Mouse (Mus musculus) thymus, adult 2 months (tissue): ENCODE measurements around the gene Rae1.

ENCODE experiments used
- CTCF ChIP-seq: fragments of 200-500 bp; IDR thresholded peaks from 2 replicates; pipeline ENCODE4 v1.5.1; 2012; ENCODE audit warnings: mild to moderate bottlenecking, control low read depth, low read length, moderate library complexity, borderline replicate concordance; ENCODE audit not compliant: control insufficient read depth, poor library complexity, insufficient read depth; ENCODE audit errors: extremely low read depth
- POLR2A ChIP-seq: fragments of 200-500 bp; IDR thresholded peaks from 2 replicates; pipeline ENCODE4 v1.6.1; 2012; ENCODE audit warnings: mild to moderate bottlenecking, low read length, control low read depth, moderate library complexity; ENCODE audit not compliant: control insufficient read depth, poor library complexity, insufficient read depth; ENCODE audit errors: extremely low read depth

DNA sequence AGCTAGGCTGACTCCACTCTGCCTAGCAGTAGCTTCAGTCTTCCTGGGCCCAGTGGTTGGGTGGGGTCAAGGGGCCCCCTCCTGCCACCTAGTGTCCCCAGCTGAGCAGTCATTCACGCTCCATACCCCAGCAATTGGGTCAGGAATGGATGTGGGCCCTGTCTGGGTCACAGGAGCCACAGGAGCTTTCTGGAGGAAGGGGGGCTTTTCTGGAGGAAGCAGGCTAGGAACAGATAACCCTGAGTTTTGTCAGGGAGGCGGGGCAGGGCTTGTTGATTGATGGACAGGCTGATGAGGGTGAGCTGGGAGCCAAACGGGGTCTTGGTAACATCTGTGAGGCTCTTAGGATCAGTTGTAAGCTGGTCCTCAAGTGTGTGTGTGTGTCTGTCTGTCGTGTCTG, 36.7 kb downstream of the Rae1 start:
- no peak for TF ChIP-seq POLR2A
- TF ChIP-seq CTCF = no peak
